Mouse (Mus musculus): Measurements from ENCODE around the gene AU022252. TPM values are rescaled to one million over a fixed set of nuclear protein-coding genes. Genes with fewer than 3 reads are reported as not detected.
"Not testable (repeated sequence)": the region's sequence is repeated elsewhere in the genome, so short reads cannot be mapped to it uniquely, and the experiment has no call there.

Gene AU022252
- polyA plus RNA-seq (2015; fragmentation: Nextera tagmentation; extraction: Ambion mirVana): 31.1 and 33.7 TPM in 2 replicates

- H3K27ac ChIP-seq (ENCODE audit: low read length): peak within 1 kb of the TSS; percentile 65
- peak; percentile 97 for ATAC-seq (ENCODE audit: low FRiP score, low TSS enrichment)
- H3K27me3 ChIP-seq (ENCODE audit: insufficient read depth, low read length): no peaks in the 10 kb centered on the region
- H3K9ac ChIP-seq (replicated peaks; ENCODE audit: low read length): peak within 1 kb of the TSS; percentile 87
- peaks cover 17% of the 10 kb centered on the region for H3K4me1 ChIP-seq (ENCODE audit: insufficient read depth, low read length)
- WGBS: under 1% methylated on average over 70 of the region's 71 CpGs
- peaks cover 19% of the 10 kb centered on the region for H3K36me3 ChIP-seq (ENCODE audit: insufficient read depth, low read length)
- peak within 1 kb of the TSS; percentile 93 for H3K4me2 ChIP-seq (replicated peaks; ENCODE audit: low read depth, low read length)
- H3K4me3 ChIP-seq (ENCODE audit: low read length): peak within 1 kb of the TSS; percentile 95
- H3K9me3 ChIP-seq (ENCODE audit: low read length): no peaks in the 10 kb centered on the region
Observed at GRCm38 (mm10) chr4:119232410-119233255, at the start of gene AU022252, which contains the start of gene P3h1. Gene AU022252 (minus strand): TSS chr4:119232712. Gene P3h1 (plus strand): TSS chr4:119232915.

- WGBS: 89% methylated on average over 15 of the region's 15 CpGs
- ATAC-seq (ENCODE audit: low FRiP score, low TSS enrichment); H3K4me3 ChIP-seq (ENCODE audit: low read length): not testable (repeated sequence)
Observed at GRCm38 (mm10) chr4:119278784-119279183, 46.3 kb upstream of the AU022252 start.

DNA sequence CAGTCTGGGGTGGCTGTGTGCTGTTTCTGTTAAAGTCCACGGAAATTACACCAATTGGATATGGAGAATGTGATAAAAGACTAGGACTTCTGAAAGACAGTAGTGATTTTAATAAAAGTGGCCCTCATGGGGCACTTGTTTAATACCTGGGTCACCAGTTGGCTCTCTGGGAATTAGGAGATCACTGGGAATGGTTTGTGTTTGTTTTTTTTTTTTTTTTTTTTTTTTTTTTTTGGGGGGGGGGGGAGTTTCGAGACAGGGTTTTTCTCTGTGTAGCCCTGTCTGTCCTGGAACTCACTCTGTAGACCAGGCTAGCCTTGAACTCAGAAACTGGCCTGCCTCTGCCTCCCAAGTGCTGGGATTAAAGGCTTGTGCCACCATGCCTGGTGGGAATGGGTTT, 43.2 kb upstream of the AU022252 start:
- Histone ChIP-seq H3K4me2 (replicated peaks; ENCODE audit: low read depth, low read length) (no peak overlapping the region), H3K4me3 (ENCODE audit: low read length) (no peak overlapping the region), H3K4me1 (ENCODE audit: insufficient read depth, low read length) (no peaks in the 10 kb centered on the region), H3K9ac (replicated peaks; ENCODE audit: low read length) (no peak overlapping the region), H3K27me3 (ENCODE audit: insufficient read depth, low read length) (no peaks in the 10 kb centered on the region), H3K9me3 (ENCODE audit: low read length) (no peaks in the 10 kb centered on the region), H3K36me3 (ENCODE audit: insufficient read depth, low read length) (peaks cover 81% of the 10 kb centered on the region), H3K27ac (ENCODE audit: low read length) (peak overlapping the region; percentile 58; the same call in 1 of the 2 replicates)
- no peak for ATAC-seq (ENCODE audit: low FRiP score, low TSS enrichment)
- WGBS: 55% methylated on average over 2 of the region's 2 CpGs

More at GRCm38 (mm10) chr4:119278784-119279183, 46.3 kb upstream of the AU022252 start:
- H3K4me1 ChIP-seq (ENCODE audit: insufficient read depth, low read length); H3K9ac ChIP-seq (replicated peaks; ENCODE audit: low read length); H3K27ac ChIP-seq (ENCODE audit: low read length); H3K4me2 ChIP-seq (replicated peaks; ENCODE audit: low read depth, low read length); H3K27me3 ChIP-seq (ENCODE audit: insufficient read depth, low read length); H3K9me3 ChIP-seq (ENCODE audit: low read length): not testable (repeated sequence)
- peaks cover 83% of the 10 kb centered on the region for H3K36me3 ChIP-seq (ENCODE audit: insufficient read depth, low read length)

DNA sequence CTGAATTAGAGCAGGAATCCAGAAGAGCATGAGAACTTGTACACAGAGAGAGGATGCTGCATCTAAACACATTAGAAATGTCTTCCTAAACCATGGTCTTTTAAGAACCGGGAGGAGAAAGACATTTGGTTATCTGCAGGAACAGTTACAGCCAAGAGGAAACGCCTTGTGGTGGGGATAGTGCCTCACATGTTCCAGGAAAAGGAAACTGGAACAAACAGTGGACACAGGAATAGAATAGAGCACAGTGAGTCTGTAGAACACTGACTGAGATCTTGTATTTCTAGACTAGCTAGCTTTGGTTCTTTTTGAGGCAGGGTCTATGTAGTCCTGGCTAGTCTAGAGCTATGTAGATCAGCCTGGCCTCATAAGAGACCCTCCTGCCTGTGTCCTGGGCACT, 42.7 kb upstream of the AU022252 start:
- ATAC-seq (ENCODE audit: low FRiP score, low TSS enrichment): 0 out of 2 replicates have a peak, but pooled peaks have one; percentile 19
- H3K9me3 ChIP-seq (ENCODE audit: low read length): no peaks in the 10 kb centered on the region
- no peaks in the 10 kb centered on the region for H3K27me3 ChIP-seq (ENCODE audit: insufficient read depth, low read length)
- H3K27ac ChIP-seq (ENCODE audit: low read length): peak overlapping the region; percentile 58; the same call in 1 of the 2 replicates
- H3K36me3 ChIP-seq (ENCODE audit: insufficient read depth, low read length): peaks cover 83% of the 10 kb centered on the region
- H3K4me1 ChIP-seq (ENCODE audit: insufficient read depth, low read length): no peaks in the 10 kb centered on the region
- 65% methylated on average over 2 of the region's 2 CpGs for WGBS
- no peak overlapping the region for H3K4me3 ChIP-seq (ENCODE audit: low read length)
- H3K9ac ChIP-seq (replicated peaks; ENCODE audit: low read length): no peak overlapping the region
- H3K4me2 ChIP-seq (replicated peaks; ENCODE audit: low read depth, low read length): no peak overlapping the region

DNA sequence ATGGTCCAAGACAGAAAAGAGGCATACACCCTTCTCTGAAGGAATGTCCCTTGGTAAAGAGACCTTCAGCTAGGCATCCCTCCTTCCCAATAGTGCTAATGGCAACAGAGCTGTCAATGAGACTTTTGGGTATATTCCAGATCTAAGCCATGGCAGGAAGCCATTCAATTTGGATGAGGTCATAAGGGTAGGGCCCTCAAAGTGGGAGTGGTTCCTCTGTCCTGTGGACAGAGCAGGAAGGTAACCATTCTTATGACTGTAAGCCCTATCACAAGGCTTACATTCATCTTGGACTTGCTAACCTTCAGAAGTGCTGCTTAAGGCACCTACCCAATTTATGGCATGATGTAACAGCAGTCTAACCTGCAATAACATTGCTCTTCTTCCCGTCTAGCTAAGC, 42.1 kb upstream of the AU022252 start:
- no peak overlapping the region for H3K9ac ChIP-seq (replicated peaks; ENCODE audit: low read length)
- no peaks in the 10 kb centered on the region for H3K27me3 ChIP-seq (ENCODE audit: insufficient read depth, low read length)
- no peaks in the 10 kb centered on the region for H3K4me1 ChIP-seq (ENCODE audit: insufficient read depth, low read length)
- no peak overlapping the region for H3K4me3 ChIP-seq (ENCODE audit: low read length)
- no peak overlapping the region for H3K4me2 ChIP-seq (replicated peaks; ENCODE audit: low read depth, low read length)
- WGBS: 75% methylated on average over 1 of the region's 1 CpGs
- peaks cover 85% of the 10 kb centered on the region for H3K36me3 ChIP-seq (ENCODE audit: insufficient read depth, low read length)
- H3K27ac ChIP-seq (ENCODE audit: low read length): peak overlapping the region; percentile 58; the same call in 1 of the 2 replicates
- no peaks in the 10 kb centered on the region for H3K9me3 ChIP-seq (ENCODE audit: low read length)
- no peak for ATAC-seq (ENCODE audit: low FRiP score, low TSS enrichment)

DNA sequence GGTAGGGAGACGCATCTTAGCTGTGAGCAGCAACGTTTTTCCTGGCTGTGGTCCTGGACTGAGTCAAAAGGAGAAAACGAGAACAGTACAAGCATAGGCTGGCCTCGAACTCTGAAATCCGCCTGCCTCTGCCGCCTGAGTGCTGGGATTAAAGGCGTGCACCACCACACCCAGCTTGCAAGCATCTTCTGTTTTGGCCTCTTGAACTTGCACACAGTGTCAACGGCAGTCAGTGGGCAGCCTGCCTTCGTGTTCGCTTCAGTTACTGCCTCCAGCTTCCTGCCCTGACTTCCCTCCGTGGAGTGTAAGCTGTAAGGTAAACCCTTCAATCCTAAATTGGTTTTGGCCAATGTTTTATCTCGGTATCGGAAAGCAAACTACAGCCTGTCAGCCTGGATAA, 34.1 kb upstream of the AU022252 start:
- H3K4me2 ChIP-seq (replicated peaks; ENCODE audit: low read depth, low read length): no peak overlapping the region
- H3K27ac ChIP-seq (ENCODE audit: low read length): peak overlapping the region; percentile 39; the same call in 1 of the 2 replicates
- 64% methylated on average over 13 of the region's 13 CpGs for WGBS

DNA sequence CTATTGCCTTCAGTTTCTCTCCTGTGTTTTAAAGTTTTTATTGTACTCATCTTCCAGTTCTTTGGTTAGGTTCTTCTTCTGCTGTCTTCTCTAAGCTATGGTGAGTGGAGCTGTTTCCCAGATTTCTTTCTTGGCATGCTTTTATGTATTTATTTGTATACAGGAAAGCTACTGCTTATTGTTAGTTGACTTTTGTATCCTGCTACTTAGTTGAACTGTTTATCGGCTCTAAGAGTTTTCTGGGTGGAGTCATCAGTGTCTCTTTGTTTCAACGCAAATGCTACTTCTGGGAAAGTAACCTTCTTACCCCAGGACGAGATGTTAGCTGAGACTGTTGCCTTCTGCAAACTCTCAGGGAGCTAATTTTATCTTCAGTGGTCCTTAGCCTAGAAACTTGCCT, 30.9 kb upstream of the AU022252 start:
- H3K4me1 ChIP-seq (ENCODE audit: insufficient read depth, low read length): peaks cover 13% of the 10 kb centered on the region; the same call in 1 of the 2 replicates
- 72% methylated on average over 3 of the region's 3 CpGs for WGBS
- H3K4me2 ChIP-seq (replicated peaks; ENCODE audit: low read depth, low read length): no peak overlapping the region
- no peak overlapping the region for H3K9ac ChIP-seq (replicated peaks; ENCODE audit: low read length)
- H3K4me3 ChIP-seq (ENCODE audit: low read length): no peak overlapping the region
- no peak overlapping the region for H3K27ac ChIP-seq (ENCODE audit: low read length)
- no peaks in the 10 kb centered on the region for H3K9me3 ChIP-seq (ENCODE audit: low read length)
- H3K36me3 ChIP-seq (ENCODE audit: insufficient read depth, low read length): no peaks in the 10 kb centered on the region
- no peak for ATAC-seq (ENCODE audit: low FRiP score, low TSS enrichment)
- no peaks in the 10 kb centered on the region for H3K27me3 ChIP-seq (ENCODE audit: insufficient read depth, low read length)

More for the DNA sequence above, 34.1 kb upstream of the AU022252 start:
- no peaks in the 10 kb centered on the region for H3K27me3 ChIP-seq (ENCODE audit: insufficient read depth, low read length)
- 0 out of 2 replicates have a peak, but pooled peaks cover 3% of the 10 kb centered on the region for H3K4me1 ChIP-seq (ENCODE audit: insufficient read depth, low read length)
- no peak for ATAC-seq (ENCODE audit: low FRiP score, low TSS enrichment)
- no peak overlapping the region for H3K4me3 ChIP-seq (ENCODE audit: low read length)
- no peaks in the 10 kb centered on the region for H3K9me3 ChIP-seq (ENCODE audit: low read length)
- H3K9ac ChIP-seq (replicated peaks; ENCODE audit: low read length): no peak overlapping the region
- peaks cover 17% of the 10 kb centered on the region for H3K36me3 ChIP-seq (ENCODE audit: insufficient read depth, low read length)

GRCm38 (mm10) chr4:119262483-119262882, 30.0 kb upstream of the AU022252 start:
- H3K9ac ChIP-seq (replicated peaks; ENCODE audit: low read length): no peak overlapping the region
- ATAC-seq (ENCODE audit: low FRiP score, low TSS enrichment): no peak
- H3K4me2 ChIP-seq (replicated peaks; ENCODE audit: low read depth, low read length): no peak overlapping the region
- no peaks in the 10 kb centered on the region for H3K9me3 ChIP-seq (ENCODE audit: low read length)
- H3K27me3 ChIP-seq (ENCODE audit: insufficient read depth, low read length): no peaks in the 10 kb centered on the region
- H3K4me1 ChIP-seq (ENCODE audit: insufficient read depth, low read length): peaks cover 13% of the 10 kb centered on the region; the same call in 1 of the 2 replicates
- no peak overlapping the region for H3K4me3 ChIP-seq (ENCODE audit: low read length)
- H3K36me3 ChIP-seq (ENCODE audit: insufficient read depth, low read length): no peaks in the 10 kb centered on the region
- H3K27ac ChIP-seq (ENCODE audit: low read length): no peak overlapping the region
- WGBS: 83% methylated on average over 5 of the region's 5 CpGs

DNA sequence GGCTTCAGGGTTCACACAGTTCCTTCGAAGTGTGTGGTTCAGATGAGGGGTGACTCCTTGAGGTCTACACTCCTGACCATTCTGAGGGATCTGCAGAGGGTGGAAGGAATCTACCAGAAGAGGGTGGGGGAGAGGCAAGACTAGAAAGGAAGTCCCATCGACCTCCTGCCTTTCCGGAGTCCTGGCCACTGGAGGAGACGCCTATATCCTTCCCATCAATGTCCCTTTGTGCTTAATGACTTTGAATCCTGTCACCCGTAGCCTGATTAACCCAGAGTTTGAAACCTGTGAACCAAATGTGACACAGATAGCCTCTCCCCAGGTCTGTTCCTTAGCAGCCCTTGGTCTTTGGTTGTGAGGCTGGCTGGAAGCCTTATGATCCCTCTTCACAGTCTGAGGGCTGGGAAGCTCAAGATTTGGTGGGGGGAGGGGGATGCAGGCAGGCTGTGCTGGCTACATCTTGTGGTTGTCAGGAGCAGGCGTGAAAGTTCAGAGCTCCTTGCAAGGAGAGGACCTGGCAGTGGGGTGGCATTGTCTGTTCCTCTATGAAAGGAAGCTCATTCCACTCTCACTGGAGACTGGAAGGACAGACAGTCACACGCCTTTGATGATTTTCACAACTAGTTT, 28.7 kb upstream of the AU022252 start:
- ATAC-seq (ENCODE audit: low FRiP score, low TSS enrichment): no peak
- H3K9ac ChIP-seq (replicated peaks; ENCODE audit: low read length): no peak overlapping the region
- peaks cover 13% of the 10 kb centered on the region; the same call in 1 of the 2 replicates for H3K4me1 ChIP-seq (ENCODE audit: insufficient read depth, low read length)
- H3K4me3 ChIP-seq (ENCODE audit: low read length): no peak overlapping the region
- H3K27me3 ChIP-seq (ENCODE audit: insufficient read depth, low read length): no peaks in the 10 kb centered on the region
- WGBS: 43% methylated on average over 7 of the region's 7 CpGs
- H3K9me3 ChIP-seq (ENCODE audit: low read length): no peaks in the 10 kb centered on the region
- H3K4me2 ChIP-seq (replicated peaks; ENCODE audit: low read depth, low read length): no peak overlapping the region
- H3K27ac ChIP-seq (ENCODE audit: low read length): no peak overlapping the region
- H3K36me3 ChIP-seq (ENCODE audit: insufficient read depth, low read length): no peaks in the 10 kb centered on the region

All from kidney, embryonic 16.5 days (tissue).